Mouse (Mus musculus): ENCODE data around the gene Olfr1164.

Gene Olfr1164

DNA sequence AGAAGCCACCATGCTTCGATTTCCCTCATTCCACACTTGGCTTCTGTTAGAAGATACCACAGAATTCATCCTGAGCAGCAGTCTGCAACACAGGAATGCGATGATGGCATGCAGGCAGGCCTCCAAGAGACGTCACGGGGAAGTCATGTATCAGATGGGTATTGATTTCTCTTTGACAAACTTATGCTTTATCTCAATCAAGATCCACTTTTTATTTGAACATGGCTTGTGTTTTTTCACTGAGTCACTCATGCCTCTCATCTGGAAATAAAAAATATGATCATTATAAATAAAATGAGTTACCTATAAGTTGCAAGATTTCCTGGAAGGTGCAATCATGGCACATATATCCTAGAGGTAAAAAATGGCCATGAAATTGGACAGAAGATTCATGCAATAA lies at the start of gene Olfr1164:
TSS of gene Olfr1164 (minus strand) at position 101 of the 400 bp plus-strand sequence.
- CTCF ChIA-PET: no interaction called here

GRCm38 (mm10) chr2:88128172-88128571 lies 34.4 kb upstream of the Olfr1164 start, which contains the start of gene Olfr1166:
Gene Olfr1166, minus strand, starts transcription at chr2:88128272.
- ChIA-PET POLR2A (no interaction called here), CTCF (no interaction called here)

More for the DNA sequence above, at the start of gene Olfr1164:
- POLR2A ChIA-PET: no interaction called here

DNA sequence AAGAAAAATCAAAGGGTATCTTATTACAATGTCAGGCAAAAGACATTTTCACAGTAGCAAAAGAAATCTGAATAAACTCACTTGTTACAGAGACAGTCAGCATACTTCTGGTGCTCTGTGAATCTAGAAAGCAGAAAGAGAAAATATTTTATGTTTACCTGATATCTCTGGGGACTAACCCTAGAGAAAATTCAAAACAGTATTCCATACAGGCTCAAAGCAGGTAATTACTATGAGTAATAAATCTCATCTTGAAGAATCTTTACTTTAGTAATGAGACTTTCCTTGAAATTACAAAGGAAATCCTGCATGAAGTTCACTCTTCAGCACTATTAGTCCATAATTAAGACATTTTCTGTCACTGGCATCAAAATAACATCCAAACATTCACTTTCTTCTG lies 22.0 kb downstream of the Olfr1164 start, which contains the start of gene Olfr1163:
TSS of gene Olfr1163 (minus strand) at position 101 of the 400 bp plus-strand sequence.
- ChIA-PET CTCF (no interaction called here), POLR2A (no interaction called here)

DNA sequence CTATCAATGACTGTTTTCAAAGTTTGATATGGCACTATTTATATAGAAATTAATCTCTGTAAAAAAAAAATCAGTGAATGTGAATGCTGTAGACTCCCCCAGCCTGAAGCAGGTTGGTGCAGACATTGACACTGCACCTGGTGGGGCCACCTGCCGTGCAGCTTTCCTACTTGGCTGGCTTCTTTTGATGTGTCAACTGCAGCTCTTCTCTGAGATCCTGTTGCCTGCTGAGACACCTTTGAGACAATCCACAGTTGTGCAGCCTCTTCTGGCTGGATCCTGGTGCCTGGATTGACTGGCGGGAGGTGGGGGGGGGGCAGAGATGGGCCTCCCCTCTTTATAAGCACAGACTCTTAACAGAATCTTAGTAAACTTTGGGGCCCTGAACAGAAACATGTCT lies 30.2 kb downstream of the Olfr1164 start:
- POLR2A ChIA-PET: no interaction called here
- CTCF ChIA-PET: interaction anchor here in 1 of 4 experiments (0.6 kb wide), 1 partner anchor 314 kb away, joined by 3 read pairs; no protein-coding TSS in a partner anchor

DNA sequence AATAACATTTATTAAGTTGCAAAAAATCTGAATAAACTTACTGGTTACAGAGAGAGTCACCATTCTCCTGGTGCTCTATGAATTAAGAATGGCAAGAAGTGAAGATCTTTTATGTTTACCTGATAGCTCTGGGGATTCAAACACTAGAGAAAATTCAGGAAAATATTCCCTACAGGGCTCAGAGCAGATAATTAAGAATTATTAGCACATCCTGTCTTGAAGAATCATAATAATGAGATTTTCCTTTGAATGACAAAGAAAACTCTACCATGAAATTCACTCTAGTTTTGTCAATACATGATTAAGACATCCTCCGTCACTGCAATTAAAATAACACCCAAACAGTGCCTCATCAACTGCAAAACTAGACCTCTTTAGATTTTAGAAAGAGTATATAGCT lies 42.7 kb downstream of the Olfr1164 start, which contains the start of gene Olfr1162:
TSS of gene Olfr1162 (minus strand) at position 101 of the 400 bp plus-strand sequence.
- ChIA-PET CTCF (no interaction called here), POLR2A (no interaction called here)

All from embryonic stem cell, embryonic (primary cell).